Mouse (Mus musculus): ENCODE data around the gene Dntt.
A peak's percentile ranks its signal among the peaks of the same experiment; 100 is the strongest.

Gene Dntt

DNA sequence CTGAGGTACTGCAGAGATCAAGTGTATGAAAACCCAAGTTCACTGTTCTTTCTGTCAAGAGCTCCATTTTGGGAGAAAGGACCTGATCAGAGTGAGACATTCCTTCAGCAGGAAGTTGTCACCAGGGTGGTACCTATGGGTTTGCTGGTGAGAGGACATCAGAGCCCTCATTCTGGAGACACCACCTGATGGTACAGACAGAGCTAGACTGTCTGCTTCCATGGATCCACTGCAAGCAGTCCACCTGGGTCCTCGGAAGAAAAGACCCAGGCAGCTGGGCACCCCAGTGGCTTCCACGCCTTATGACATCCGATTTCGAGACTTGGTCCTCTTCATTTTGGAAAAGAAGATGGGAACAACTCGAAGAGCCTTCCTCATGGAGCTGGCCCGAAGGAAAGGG is at the start of gene Dntt:
Dntt (plus strand) TSS at position 57 of the 400 bp plus-strand sequence.
- DNase-seq (ENCODE audit: low read depth, low spot score) = no peak

DNA sequence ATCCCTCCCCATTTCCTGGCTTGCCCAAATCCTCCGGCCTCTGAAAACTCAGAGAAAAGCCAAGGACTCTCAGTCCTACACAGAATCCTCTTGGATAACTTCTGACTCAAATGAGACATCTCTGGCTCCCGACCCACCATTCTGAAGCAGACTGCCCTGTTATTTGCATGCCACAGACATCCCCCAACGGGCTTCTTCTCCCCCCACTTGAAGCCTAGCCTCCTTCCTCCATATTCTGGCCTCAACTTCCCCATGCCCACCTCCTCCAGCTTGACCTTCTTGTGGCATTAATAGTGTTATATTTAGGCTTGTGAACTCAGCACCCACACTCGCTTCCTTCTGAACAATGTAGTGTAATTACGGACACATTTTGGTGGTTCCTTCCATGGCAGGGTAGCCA is 48.4 kb upstream of the Dntt start:
- no peak for DNase-seq (ENCODE audit: low read depth, low spot score)

DNA sequence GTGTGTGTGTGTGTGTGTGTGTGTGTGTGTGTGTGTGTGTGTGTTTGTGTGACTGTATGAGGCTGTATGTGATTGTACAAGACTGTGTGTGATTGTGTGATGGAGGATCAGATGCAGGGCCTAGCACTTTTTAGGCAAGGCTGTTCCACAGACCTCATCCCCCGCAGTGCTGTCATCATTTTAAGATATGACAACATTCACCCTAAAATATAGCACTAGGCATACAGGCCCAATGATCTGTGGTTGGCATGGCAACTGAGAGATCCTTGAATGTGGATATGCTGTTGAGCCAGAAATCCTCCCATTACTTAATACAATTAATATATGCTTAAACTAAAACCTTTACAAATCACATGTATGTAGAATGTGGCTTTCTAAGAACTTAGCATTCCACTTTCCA is 44.5 kb upstream of the Dntt start:
- no peak for DNase-seq (ENCODE audit: low read depth, low spot score)

DNA sequence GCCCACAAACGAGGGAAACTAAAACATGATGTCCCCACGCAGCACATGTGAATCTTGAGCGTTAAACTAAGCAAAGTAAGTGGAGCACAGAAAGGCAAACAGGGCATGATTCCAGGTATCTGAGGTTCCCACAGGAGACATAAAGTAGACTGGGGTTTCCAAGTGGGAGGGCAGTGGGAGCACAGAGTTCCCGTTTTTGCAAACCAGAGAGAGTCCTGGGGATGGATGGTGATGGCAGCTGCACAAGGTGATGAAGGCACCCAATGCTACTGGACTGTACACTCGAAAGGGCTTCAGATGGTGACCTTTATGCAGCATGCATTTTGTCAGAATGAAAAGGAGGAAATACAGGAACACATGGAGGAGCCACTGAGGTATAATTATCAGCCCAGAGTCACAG is 40.2 kb upstream of the Dntt start:
- DNase-seq (ENCODE audit: low read depth, low spot score) = no peak

DNA sequence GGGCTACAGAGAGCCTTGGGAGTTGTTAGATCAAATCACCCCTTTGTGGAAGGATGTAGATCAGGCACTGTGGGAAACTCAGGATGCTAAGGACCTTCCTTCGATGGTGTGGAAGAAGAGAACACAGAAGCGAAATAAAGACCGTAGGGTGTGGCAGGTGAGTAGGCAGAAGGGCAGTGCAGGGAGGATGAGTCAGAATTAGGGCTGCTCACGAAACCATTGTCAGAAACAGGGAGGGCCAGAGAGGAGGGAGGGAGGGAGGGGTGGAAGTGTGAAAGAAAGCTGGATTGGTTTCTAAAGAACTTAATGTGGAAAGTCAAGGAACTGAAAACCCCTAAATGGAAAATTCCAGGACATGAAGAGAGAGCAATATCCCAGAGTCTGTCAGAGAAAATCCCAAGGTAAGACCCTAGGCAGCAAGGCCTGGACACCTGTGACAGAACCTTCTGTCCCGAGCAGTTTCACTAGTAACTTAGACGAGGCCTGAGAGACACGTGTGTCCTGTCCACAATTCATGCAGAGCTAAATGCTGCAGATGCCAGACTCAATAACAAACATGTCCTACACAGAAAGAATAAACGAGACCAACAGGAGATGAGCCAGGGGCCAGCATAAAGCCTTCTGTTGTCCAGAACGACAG is 39.0 kb upstream of the Dntt start:
- DNase-seq (ENCODE audit: low read depth, low spot score) = no peak

DNA sequence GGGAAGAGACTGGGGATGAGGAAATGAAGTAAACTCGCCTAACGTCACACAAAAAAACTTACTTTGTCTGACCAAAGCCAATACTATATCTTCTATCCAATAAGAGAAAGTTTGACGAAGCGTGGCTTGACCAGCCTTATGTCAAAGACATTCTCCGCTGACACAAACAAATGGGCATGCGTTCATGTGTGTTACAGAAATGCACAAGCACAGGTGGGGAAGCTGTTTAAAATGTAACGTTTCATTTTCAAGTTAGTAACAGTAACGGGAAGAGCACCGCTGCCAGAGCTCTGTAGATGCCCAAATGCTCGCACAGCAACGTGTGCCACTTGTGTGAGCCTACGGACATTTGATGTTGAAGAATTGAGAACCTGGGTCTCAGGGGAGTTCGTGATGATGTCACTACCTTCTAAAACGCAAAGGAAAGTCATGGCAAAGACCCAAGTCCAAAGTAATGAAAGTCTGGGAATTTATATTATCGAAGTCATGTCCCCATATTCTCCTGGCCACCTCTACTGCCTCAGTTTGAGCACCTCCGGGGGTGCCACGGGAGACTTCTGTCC is 38.2 kb upstream of the Dntt start:
- DNase-seq (ENCODE audit: low read depth, low spot score) = no peak

DNA sequence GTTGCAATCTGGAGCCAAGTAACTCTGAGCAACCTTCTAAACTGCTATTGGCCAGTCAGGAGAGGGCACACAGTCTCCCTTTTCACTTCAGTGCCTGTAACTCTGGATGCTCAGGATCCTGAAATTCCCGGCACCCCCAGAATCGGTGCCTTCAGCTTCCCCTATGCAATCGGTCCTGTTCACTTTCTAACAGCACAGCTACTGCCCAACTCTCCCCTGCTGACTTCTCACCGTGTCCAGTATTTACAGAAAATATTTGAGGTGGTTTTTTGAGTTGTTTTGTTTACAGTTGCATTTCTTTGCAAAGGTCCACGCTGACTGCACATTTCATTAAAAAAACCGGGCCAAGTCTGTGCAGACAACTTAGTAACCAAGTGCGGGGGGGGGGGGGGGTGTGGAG is 37.4 kb upstream of the Dntt start:
- DNase-seq (ENCODE audit: low read depth, low spot score) = no peak

DNA sequence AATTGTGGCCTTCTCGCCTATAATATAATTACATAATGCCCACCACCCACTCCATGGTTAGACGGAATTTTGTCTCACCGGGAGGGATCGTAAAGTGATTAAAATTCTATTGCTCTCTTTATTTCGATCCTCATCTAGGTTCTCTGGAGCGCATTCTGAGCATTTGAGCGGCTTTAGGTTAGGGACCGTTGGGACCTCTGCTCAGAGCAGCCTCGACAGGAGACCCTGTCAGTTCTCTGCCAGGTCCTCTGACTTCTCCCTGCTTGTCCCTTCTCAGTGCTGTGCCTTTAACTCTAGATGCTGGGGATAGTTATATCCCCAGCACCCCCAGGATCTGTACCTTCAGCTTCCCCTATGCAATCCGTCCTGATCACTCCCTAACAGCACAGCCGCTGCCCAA is 37.0 kb upstream of the Dntt start:
- no peak for DNase-seq (ENCODE audit: low read depth, low spot score)

DNA sequence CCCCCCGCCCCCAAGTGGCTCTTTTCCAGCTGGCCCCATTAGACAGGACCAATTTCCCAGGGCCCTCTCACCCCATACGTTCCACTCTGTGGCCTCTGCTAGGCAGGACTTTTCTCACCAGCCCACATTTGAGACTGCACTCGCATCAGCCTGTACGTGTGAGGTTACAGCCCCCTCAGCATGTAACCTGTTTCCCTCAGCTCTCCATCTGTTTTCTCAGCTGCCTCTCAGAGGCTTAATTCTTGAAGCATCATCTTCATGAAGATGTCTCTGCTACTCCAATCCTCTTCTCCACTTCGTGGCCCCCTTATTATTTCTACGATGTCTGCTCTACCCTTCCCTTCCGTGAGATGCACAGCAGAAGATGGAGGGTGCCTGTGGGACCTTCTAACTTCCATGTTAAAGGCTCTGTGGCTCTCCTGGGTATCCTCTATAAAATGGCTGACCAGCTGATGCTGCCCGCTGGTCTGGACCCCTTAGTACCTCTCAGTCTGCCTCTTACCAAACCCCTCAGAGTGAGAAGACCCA is 36.5 kb upstream of the Dntt start:
- no peak for DNase-seq (ENCODE audit: low read depth, low spot score)

DNA sequence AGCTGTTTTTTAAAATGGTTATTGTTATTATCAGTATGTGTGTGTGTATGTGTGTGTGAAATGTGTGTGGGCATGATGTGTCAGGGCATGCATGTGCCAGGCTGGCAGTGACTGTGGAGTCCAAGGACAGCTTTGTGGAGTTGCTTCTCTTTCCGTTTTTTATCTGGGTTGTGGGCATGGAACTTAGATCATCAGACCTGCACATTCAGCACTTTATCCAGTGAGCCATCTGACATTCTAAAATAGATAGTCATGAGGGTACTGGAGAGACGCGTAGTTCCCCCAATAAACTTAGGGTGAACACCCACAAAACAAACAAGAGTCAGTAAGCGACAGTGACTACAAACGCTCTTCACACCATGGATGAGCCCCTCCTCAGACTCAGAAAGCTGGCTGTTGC is 35.7 kb upstream of the Dntt start:
- peak; percentile 10 for DNase-seq (ENCODE audit: low read depth, low spot score)

DNA sequence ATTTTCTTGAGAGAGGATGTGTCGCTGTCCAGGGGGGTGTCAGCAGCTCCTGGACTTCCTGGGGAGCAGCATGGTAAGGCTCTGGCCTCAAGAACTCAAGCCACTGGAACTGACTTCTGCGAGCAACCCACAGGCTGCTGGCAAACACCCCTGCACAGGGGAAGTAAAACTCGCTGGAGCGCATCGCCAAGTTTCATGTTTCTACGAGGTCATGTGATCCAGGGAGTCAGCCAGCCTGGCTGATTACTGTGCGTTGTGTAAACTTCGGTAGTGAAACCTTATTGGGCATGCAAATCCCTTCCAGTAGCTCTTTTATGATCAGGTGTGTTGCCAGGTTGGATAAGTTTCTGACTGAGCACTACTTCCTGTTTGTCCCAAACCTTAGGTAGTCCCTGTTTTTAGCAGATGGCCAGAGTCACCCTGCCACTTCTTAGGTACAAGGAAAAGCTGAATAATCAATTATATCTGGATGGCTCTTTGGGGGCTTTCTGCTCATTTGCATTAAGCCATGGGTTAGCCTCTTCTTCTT is 35.0 kb upstream of the Dntt start, which contains the start of gene Blnk:
Blnk (minus strand) TSS at position 479 of the 529 bp plus-strand sequence.
- peak; percentile 84 for DNase-seq (ENCODE audit: low read depth, low spot score)

DNA sequence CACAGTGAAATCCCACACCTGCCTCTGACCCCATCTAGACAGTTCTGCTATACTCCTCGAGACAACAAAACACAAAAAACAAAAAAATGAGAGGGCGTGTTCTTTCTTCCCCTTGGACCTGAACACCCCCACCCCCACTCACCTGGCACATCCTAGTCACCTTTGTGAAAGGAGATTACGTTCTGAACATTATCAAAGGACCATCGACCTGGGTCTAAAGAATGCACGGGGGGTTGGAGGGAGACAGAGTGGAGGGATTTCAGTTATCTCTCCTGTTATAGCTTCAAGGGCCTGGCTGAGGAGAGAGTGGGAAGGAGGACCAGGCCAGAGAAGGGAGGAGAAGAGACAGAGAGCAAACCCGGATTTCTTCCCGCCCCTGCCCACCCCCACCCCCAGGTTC is 34.2 kb upstream of the Dntt start:
- DNase-seq (ENCODE audit: low read depth, low spot score) = no peak

DNA sequence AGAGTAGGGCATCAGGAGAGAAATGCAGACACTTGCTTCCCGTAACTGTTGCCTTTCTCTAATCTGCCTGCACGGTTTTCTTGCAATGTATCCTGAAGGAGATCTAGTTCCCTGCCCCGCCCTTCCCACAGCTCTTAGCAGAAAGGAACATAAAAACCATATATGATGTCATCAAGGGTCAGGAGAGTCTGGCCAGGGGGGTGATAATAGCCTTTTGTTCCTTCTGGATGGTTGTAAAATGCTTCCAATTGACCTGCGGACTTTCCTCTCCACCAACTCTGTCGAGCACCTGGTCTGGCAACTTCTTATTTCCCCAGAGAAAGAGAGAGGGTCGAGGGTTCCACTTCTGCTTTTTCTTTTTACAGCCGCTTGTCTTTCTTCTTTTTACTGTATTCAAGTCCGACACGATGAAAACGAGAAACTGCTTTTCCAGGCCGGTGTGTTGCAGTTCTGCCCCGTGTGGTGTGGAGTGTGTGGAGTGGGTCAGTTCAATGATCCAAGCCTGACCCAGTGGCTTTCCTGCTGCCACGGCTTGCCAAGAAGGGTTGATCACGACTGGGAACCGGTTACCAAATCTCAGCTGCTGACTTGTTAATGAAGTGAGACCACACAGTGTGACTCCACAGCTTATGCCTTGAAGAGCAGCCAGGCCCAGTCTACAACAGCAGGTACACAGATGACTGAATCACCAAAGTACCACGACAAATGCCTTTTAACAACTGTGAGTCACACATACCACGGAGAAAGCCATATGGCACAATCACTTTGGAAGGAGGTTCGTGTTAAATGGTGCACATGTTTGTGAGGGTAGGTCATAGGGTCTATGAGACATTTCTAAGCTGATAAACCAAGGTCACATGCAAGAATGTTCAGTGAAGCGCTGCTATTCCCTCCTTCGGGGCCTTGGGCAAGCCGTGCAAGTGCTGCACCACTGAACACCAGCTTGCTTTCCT is 33.4 kb upstream of the Dntt start:
- DNase-seq (ENCODE audit: low read depth, low spot score) = peak; percentile 10

DNA sequence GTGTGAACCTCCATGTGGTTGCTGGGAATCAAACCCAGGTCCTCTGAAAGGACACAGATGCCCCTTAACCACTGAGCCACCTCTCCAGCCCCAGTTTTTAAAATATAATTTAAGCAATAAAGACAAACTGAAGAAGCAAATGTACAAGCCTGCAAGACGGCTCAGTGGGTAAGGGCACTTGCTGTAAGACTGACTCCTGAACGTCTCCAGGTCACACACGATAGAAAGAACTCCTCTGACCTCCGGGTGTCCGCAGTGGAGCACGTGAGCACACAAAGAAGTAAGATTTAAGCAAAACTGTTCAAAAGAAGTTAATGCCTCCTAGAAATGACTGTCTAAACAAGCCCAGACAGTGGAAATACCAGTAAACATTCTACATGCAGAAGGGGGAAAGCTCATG is 32.4 kb upstream of the Dntt start:
- DNase-seq (ENCODE audit: low read depth, low spot score) = no peak

DNA sequence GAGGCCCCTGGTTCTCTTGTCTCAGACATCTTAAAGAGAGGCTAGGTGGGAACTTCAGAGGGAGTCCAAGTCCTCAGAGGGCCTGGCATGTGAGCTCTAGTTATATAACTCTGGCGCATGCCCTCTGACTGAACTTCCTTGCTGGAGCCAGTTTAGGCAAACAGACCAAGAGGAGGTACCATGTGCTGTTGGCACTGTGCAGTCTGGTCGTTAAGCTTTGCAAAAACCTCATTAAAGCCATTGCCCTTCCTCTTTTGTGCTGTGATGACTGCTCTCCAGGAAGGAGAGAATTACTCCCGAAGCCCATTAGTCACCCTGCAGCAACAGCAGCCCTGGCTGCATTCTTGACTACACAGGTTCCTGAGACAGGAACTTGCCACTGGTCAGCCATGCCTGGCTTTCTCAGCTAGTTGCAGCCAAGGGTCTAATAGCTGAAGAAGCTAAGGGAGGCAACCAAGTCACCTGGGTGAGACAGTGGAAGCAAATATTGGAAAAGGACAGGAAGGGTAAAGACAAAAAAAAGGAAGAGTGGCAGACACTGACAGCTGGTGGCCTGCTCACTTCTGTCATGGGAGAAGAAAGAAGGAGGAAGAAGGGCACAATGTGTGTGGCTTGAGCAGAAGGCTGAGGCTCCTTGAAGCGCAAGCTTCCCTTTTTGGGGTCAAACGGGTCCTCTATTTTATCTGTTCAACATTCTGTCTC is 30.5 kb upstream of the Dntt start:
- DNase-seq (ENCODE audit: low read depth, low spot score) = peak; percentile 48

DNA sequence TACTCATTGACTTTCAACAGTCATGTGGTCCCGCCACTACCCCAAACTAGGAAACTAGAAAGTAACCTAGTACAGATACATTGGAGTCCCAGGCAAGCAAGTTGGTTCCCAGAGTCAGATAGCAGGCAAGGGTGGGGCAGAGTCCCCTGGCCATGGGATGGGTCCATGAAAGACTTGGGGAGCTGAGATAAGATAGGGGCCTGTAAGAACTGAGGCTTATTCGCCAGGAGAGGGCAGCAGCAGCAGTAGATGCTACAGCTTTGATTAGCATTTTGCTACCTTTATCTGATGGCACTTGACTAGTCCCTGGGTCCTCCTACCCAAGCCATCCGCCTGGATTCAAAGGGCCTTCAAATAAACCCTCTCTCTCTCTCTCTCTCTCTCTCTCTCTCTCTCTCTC is 29.5 kb upstream of the Dntt start:
- no peak for DNase-seq (ENCODE audit: low read depth, low spot score)

DNA sequence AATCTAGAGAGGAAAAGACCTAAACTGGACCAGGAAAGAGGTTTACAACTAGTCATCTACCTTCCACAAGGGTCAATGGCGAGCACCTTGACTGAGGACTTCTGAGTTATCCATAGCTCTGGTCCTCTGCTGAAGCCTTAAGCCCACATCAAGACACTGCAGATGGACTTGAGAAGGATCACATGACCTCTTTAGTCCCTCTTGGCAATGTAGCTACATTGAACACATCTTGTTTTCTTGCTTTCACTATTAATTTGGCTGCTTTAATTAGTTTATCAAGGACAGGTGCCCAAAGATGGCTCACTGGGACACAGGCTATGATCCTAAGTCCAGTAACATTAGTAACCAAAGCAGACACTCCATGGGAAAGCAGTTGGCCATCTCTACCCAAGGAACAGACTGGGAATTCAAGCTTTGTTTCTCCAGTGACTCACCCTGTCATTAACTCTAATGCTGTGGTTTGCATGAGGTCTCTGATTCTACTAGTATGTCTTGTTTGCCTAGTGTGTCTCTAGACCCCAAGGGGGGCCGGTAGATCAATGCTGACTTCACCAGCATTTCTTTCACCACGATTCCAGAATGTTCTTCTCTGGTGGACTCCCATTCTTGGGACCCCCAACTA is 25.3 kb upstream of the Dntt start:
- no peak for DNase-seq (ENCODE audit: low read depth, low spot score)

DNA sequence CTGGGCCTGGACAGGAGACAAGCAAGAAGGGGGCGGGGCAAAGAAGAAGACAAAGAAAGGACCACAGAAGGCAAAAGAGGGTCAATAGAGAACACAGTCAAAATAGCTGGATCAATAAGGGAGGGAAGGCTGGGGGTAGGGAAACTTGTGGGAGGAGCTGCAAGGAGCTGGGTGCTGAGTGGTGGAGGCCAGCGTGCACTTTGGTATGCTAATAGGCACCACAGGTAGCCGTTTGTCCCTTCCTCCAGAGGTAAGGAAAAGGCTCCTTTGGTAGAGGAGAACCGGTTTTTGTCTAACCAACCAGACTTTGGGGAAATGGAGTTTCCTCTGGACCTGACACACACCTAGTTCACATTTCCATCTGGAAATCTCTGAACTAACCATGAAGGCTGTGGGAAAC is 22.5 kb upstream of the Dntt start:
- DNase-seq (ENCODE audit: low read depth, low spot score) = no peak

DNA sequence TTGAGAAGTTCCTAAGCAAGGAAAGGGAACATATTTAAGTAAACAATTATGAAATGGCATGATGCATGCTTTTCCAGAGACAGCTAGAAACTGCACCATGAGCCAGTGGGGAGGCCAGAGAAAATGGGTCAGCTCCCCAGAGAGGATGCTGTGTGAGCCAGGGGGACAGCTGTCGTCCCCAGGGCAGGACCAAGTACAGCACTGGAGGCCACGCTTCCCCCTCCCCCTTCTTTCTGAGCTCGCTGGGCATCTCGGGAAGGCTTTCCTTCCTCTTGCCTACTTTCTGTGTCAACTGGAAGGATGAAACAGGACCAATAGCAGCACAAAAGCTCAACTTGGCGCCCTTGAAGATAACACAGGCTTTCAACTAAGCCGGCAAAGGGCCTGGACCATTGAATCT is 21.7 kb upstream of the Dntt start:
- peak; percentile 45 for DNase-seq (ENCODE audit: low read depth, low spot score)

DNA sequence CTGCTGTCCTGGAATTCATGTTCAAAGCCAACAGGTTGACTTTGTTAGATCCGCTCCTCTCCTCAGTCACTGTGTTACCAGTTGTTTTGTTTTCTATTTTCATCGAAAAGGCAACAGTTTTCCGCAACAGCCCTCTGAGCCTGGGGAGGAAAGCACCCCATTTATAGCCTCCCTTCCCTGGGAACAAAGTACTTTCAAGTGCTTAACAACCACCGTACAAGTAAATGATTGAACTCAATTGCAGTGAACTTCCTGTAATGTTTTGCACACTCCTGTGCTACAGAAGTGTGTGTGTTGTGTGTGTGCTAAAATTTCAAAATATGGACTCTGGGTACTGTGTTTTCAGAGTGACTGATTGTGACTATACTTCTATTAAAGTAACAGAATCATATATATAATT is 21.3 kb upstream of the Dntt start:
- no peak for DNase-seq (ENCODE audit: low read depth, low spot score)

Data from skeletal muscle tissue, adult 2 months (tissue).